Mouse (Mus musculus) myocyte (in vitro differentiated cells): Measurements from ENCODE around the gene Lrig1.

ENCODE experiments used
- CEBPB ChIP-seq: IDR thresholded peaks from 2 replicates; pipeline ENCODE4 v1.6.1; 2011; ENCODE audit warnings: mild to moderate bottlenecking, moderate library complexity; ENCODE audit not compliant: poor library complexity, insufficient read depth, severe bottlenecking
- E2F4 ChIP-seq: IDR thresholded peaks from one replicate; pipeline ENCODE4 v1.6.1; 2011; ENCODE audit warnings: mild to moderate bottlenecking, control low read depth, moderate library complexity; ENCODE audit not compliant: insufficient read depth
- MAX ChIP-seq: IDR thresholded peaks from one replicate; pipeline ENCODE4 v1.6.1; 2011; ENCODE audit warnings: low read depth, mild to moderate bottlenecking, control low read depth
- MYOD1 ChIP-seq, 3 experiments: IDR thresholded peaks; one replicate each; pipeline ENCODE4 v1.6.1; 2011; ENCODE audit warnings: control low read depth in 2 of 3, low read depth in 2 of 3, mild to moderate bottlenecking in 2 of 3, moderate library complexity in 1 of 3; ENCODE audit not compliant: insufficient read length in 2 of 3, control insufficient read depth in 1 of 3
- MYOG ChIP-seq, 3 experiments: IDR thresholded peaks; one replicate each; pipeline ENCODE4 v1.6.1; 2011; ENCODE audit warnings: control low read depth in 2 of 3, low read depth in 2 of 3, mild to moderate bottlenecking in 2 of 3; ENCODE audit not compliant: insufficient read length in 2 of 3, control insufficient read depth in 1 of 3, insufficient read depth in 1 of 3
- POLR2A ChIP-seq: IDR thresholded peaks from one replicate; pipeline ENCODE4 v1.6.1; 2011; ENCODE audit warnings: low read depth, mild to moderate bottlenecking, control low read depth, moderate library complexity; ENCODE audit not compliant: insufficient read length
- POLR2AphosphoS2 ChIP-seq: IDR thresholded peaks from one replicate; pipeline ENCODE4 v1.6.1; 2011; ENCODE audit warnings: low read depth, control low read depth; ENCODE audit not compliant: insufficient read length
- REST ChIP-seq: IDR thresholded peaks from one replicate; pipeline ENCODE4 v1.6.1; 2011; ENCODE audit warnings: mild to moderate bottlenecking, control low read depth, moderate library complexity; ENCODE audit not compliant: insufficient read depth, insufficient read length
- SRF ChIP-seq: IDR thresholded peaks from one replicate; pipeline ENCODE4 v1.6.1; 2011; ENCODE audit warnings: low read depth; ENCODE audit not compliant: control insufficient read depth, insufficient read length
- TCF12 ChIP-seq: IDR thresholded peaks from one replicate; pipeline ENCODE4 v1.6.1; 2011; ENCODE audit warnings: mild to moderate bottlenecking, control low read depth; ENCODE audit not compliant: poor library complexity, insufficient read depth, severe bottlenecking
- TCF3 ChIP-seq: IDR thresholded peaks from one replicate; pipeline ENCODE4 v1.6.1; 2011; ENCODE audit warnings: low read depth, control low read depth; ENCODE audit not compliant: insufficient read length
- USF1 ChIP-seq: IDR thresholded peaks from one replicate; pipeline ENCODE4 v1.6.1; 2011; ENCODE audit warnings: low read depth, mild to moderate bottlenecking, control low read depth, moderate library complexity

DNA sequence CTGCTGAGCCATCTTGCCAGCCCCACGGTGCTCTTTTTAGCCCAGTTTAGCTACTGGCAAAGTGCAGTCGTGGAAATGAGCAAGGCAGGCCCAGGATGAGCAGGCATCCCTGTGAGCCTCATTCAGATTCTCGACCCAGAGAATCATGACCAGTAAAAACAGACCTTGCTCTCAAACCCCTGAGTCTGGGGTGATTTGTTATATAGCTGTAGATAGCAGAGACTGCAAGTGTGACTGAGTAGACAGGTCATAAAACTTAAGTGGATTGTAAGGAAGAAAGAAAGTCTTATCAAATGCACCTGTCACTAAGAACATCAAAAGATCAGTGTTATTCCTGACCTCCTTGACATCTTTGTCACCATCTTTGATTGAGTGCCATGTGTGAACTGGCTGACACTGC is 9.9 kb upstream of the Lrig1 start:
- TF ChIP-seq POLR2A (no peak), E2F4 (no peak), USF1 (no peak), MYOG (IDR thresholded peaks at IDR 0.05; ENCODE audit: control insufficient read depth in 1 of 3, insufficient read depth in 1 of 3, insufficient read length in 2 of 3, low read depth in 2 of 3) (no peak), TCF3 (no peak), MYOD1 (IDR thresholded peaks at IDR 0.05; ENCODE audit: control insufficient read depth in 1 of 3, insufficient read length in 2 of 3, low read depth in 2 of 3) (no peak), CEBPB (no peak), TCF12 (no peak), REST (no peak), MAX (no peak), POLR2AphosphoS2 (no peak), SRF (no peak)
